Mouse (Mus musculus) 3134 (cell line): ENCODE results near the gene Slc18a3.

Source experiments
- DNase-seq: peaks from one replicate; pipeline ENCODE4 v3.0.0-alpha.2; 2011; ENCODE audit warnings: low spot score; ENCODE audit not compliant: insufficient read length; ENCODE audit errors: extremely low read depth

Gene Slc18a3

GRCm38 (mm10) chr14:32463211-32464040, 1.2 kb downstream of the Slc18a3 start:
- no peak for DNase-seq

GRCm38 (mm10) chr14:32452552-32452951, 12.1 kb downstream of the Slc18a3 start:
- DNase-seq = no peak

- no peak for DNase-seq
Measured at GRCm38 (mm10) chr14:32446989-32447388, 17.7 kb downstream of the Slc18a3 start.

GRCm38 (mm10) chr14:32443446-32443845, 21.2 kb downstream of the Slc18a3 start:
- DNase-seq = no peak

GRCm38 (mm10) chr14:32439744-32440143, 24.9 kb downstream of the Slc18a3 start:
- no peak for DNase-seq

GRCm38 (mm10) chr14:32439316-32439715, 25.3 kb downstream of the Slc18a3 start:
- DNase-seq = no peak

- DNase-seq = no peak
Measured at GRCm38 (mm10) chr14:32437352-32437793, 27.3 kb downstream of the Slc18a3 start.

GRCm38 (mm10) chr14:32429030-32429602, 35.5 kb downstream of the Slc18a3 start:
- DNase-seq = no peak

GRCm38 (mm10) chr14:32423946-32424345, 40.7 kb downstream of the Slc18a3 start:
- DNase-seq = no peak

GRCm38 (mm10) chr14:32418747-32419146, 45.9 kb downstream of the Slc18a3 start:
- no peak for DNase-seq
